Mouse (Mus musculus): ENCODE measurements around the gene Rnf144b. TPM values are rescaled to one million over a fixed set of nuclear protein-coding genes. Genes with fewer than 3 reads are reported as not detected.

Gene Rnf144b
- polyA plus RNA-seq, 1 experiment, result 0.17 TPM

- Histone ChIP-seq H3K27me3 (ENCODE audit: control insufficient read depth, insufficient read depth, insufficient read length) (peaks cover 5% of the 10 kb centered on the region), H3K4me2 (ENCODE audit: low read depth) (no peak overlapping the region)
- TF ChIP-seq TCF3 (IDR thresholded peaks at IDR 0.05; ENCODE audit: insufficient read length, low read depth) (no peak), POLR2A (IDR thresholded peaks at IDR 0.05; ENCODE audit: insufficient read length, low read depth) (no peak), CEBPB (IDR thresholded peaks at IDR 0.05; ENCODE audit: insufficient read depth, poor library complexity, severe bottlenecking) (no peak), POLR2AphosphoS2 (IDR thresholded peaks at IDR 0.05; ENCODE audit: insufficient read length, low read depth) (no peak), MYOD1 (IDR thresholded peaks at IDR 0.05; ENCODE audit: control insufficient read depth in 1 of 3, insufficient read length in 2 of 3, low read depth in 2 of 3) (no peak)
Measured at GRCm38 (mm10) chr13:47200011-47200670, 77.7 kb downstream of the Rnf144b start.

GRCm38 (mm10) chr13:47201962-47202624 lies 79.6 kb downstream of the Rnf144b start:
- Histone ChIP-seq H3K4me3 (no peak overlapping the region), H3K36me3 (ENCODE audit: control insufficient read depth, insufficient read depth) (no peaks in the 10 kb centered on the region), H3ac (ENCODE audit: control insufficient read depth, insufficient read length) (no peak overlapping the region), H3K4me2 (ENCODE audit: low read depth) (peak overlapping the region; percentile 19), H3K27me3 (ENCODE audit: control insufficient read depth, insufficient read depth, insufficient read length) (no peaks in the 10 kb centered on the region), H3K79me2 (ENCODE audit: control insufficient read depth, insufficient read depth) (no peaks in the 10 kb centered on the region)
- TF ChIP-seq USF1 (IDR thresholded peaks at IDR 0.05; ENCODE audit: low read depth) (no peak), E2F4 (IDR thresholded peaks at IDR 0.05; ENCODE audit: insufficient read depth) (no peak), CEBPB (IDR thresholded peaks at IDR 0.05; ENCODE audit: insufficient read depth, poor library complexity, severe bottlenecking) (no peak), MYOG (IDR thresholded peaks at IDR 0.05; ENCODE audit: control insufficient read depth in 1 of 3, insufficient read depth in 1 of 3, insufficient read length in 2 of 3, low read depth in 2 of 3) (no peak), SRF (IDR thresholded peaks at IDR 0.05; ENCODE audit: control insufficient read depth, insufficient read length, low read depth) (no peak), POLR2AphosphoS2 (IDR thresholded peaks at IDR 0.05; ENCODE audit: insufficient read length, low read depth) (no peak), MYOD1 (IDR thresholded peaks at IDR 0.05; ENCODE audit: control insufficient read depth in 1 of 3, insufficient read length in 2 of 3, low read depth in 2 of 3) (no peak), MAX (IDR thresholded peaks at IDR 0.05; ENCODE audit: low read depth) (no peak), REST (IDR thresholded peaks at IDR 0.05; ENCODE audit: insufficient read depth, insufficient read length) (no peak), POLR2A (IDR thresholded peaks at IDR 0.05; ENCODE audit: insufficient read length, low read depth) (no peak), TCF12 (IDR thresholded peaks at IDR 0.05; ENCODE audit: insufficient read depth, poor library complexity, severe bottlenecking) (no peak), TCF3 (IDR thresholded peaks at IDR 0.05; ENCODE audit: insufficient read length, low read depth) (no peak)

More at GRCm38 (mm10) chr13:47200011-47200670, 77.7 kb downstream of the Rnf144b start:
- Histone ChIP-seq H3K4me3 (no peak overlapping the region), H3K36me3 (ENCODE audit: control insufficient read depth, insufficient read depth) (no peaks in the 10 kb centered on the region), H3ac (ENCODE audit: control insufficient read depth, insufficient read length) (no peak overlapping the region), H3K79me2 (ENCODE audit: control insufficient read depth, insufficient read depth) (no peaks in the 10 kb centered on the region)

- no peaks in the 10 kb centered on the region for H3K27me3 ChIP-seq (ENCODE audit: control insufficient read depth, insufficient read depth, insufficient read length)
- H3K4me2 ChIP-seq (ENCODE audit: low read depth), result no peak overlapping the region
- H3K4me3 ChIP-seq, result no peak overlapping the region
- no peak overlapping the region for H3ac ChIP-seq (ENCODE audit: control insufficient read depth, insufficient read length)
- no peaks in the 10 kb centered on the region for H3K36me3 ChIP-seq (ENCODE audit: control insufficient read depth, insufficient read depth)
- H3K79me2 ChIP-seq (ENCODE audit: control insufficient read depth, insufficient read depth), result no peaks in the 10 kb centered on the region
- TF ChIP-seq MYOG (IDR thresholded peaks at IDR 0.05; ENCODE audit: control insufficient read depth in 1 of 3, insufficient read depth in 1 of 3, insufficient read length in 2 of 3, low read depth in 2 of 3), result no peak
- no peak for TF ChIP-seq CEBPB (IDR thresholded peaks at IDR 0.05; ENCODE audit: insufficient read depth, poor library complexity, severe bottlenecking)
- TF ChIP-seq MAX (IDR thresholded peaks at IDR 0.05; ENCODE audit: low read depth), result no peak
- TF ChIP-seq USF1 (IDR thresholded peaks at IDR 0.05; ENCODE audit: low read depth), result no peak
- TF ChIP-seq TCF12 (IDR thresholded peaks at IDR 0.05; ENCODE audit: insufficient read depth, poor library complexity, severe bottlenecking), result no peak
- no peak for TF ChIP-seq SRF (IDR thresholded peaks at IDR 0.05; ENCODE audit: control insufficient read depth, insufficient read length, low read depth)
Measured at GRCm38 (mm10) chr13:47210496-47210895, 88.0 kb downstream of the Rnf144b start.

GRCm38 (mm10) chr13:47210992-47211391 lies 88.5 kb downstream of the Rnf144b start:
- no peaks in the 10 kb centered on the region for H3K79me2 ChIP-seq (ENCODE audit: control insufficient read depth, insufficient read depth)
- no peaks in the 10 kb centered on the region for H3K27me3 ChIP-seq (ENCODE audit: control insufficient read depth, insufficient read depth, insufficient read length)
- H3K36me3 ChIP-seq (ENCODE audit: control insufficient read depth, insufficient read depth), result no peaks in the 10 kb centered on the region
- no peak overlapping the region for H3K4me3 ChIP-seq
- TF ChIP-seq SRF (IDR thresholded peaks at IDR 0.05; ENCODE audit: control insufficient read depth, insufficient read length, low read depth), result no peak
- TF ChIP-seq E2F4 (IDR thresholded peaks at IDR 0.05; ENCODE audit: insufficient read depth), result no peak
- TF ChIP-seq USF1 (IDR thresholded peaks at IDR 0.05; ENCODE audit: low read depth), result no peak
- no peak for TF ChIP-seq MYOG (IDR thresholded peaks at IDR 0.05; ENCODE audit: control insufficient read depth in 1 of 3, insufficient read depth in 1 of 3, insufficient read length in 2 of 3, low read depth in 2 of 3)
- TF ChIP-seq MYOD1 (IDR thresholded peaks at IDR 0.05; ENCODE audit: control insufficient read depth in 1 of 3, insufficient read length in 2 of 3, low read depth in 2 of 3), result no peak
- TF ChIP-seq CEBPB (IDR thresholded peaks at IDR 0.05; ENCODE audit: insufficient read depth, poor library complexity, severe bottlenecking), result no peak
- no peak for TF ChIP-seq POLR2AphosphoS2 (IDR thresholded peaks at IDR 0.05; ENCODE audit: insufficient read length, low read depth)
- TF ChIP-seq MAX (IDR thresholded peaks at IDR 0.05; ENCODE audit: low read depth), result no peak
- no peak for TF ChIP-seq TCF12 (IDR thresholded peaks at IDR 0.05; ENCODE audit: insufficient read depth, poor library complexity, severe bottlenecking)
- TF ChIP-seq REST (IDR thresholded peaks at IDR 0.05; ENCODE audit: insufficient read depth, insufficient read length), result no peak
- TF ChIP-seq POLR2A (IDR thresholded peaks at IDR 0.05; ENCODE audit: insufficient read length, low read depth), result no peak
- TF ChIP-seq TCF3 (IDR thresholded peaks at IDR 0.05; ENCODE audit: insufficient read length, low read depth), result no peak
- no peak overlapping the region for H3ac ChIP-seq (ENCODE audit: control insufficient read depth, insufficient read length)
- H3K4me2 ChIP-seq (ENCODE audit: low read depth), result no peak overlapping the region
